In genomic region chr6:52183311-52184080, GRCm38 (mm10) we compare ENCODE assay signal across 11 mouse cellular contexts. TPM values are rescaled to one million over a fixed set of nuclear protein-coding genes. Genes with fewer than 3 reads are reported as not detected.
DNase-seq lines count a peak whose midpoint lies in the region; ATAC-seq and TF ChIP-seq lines count a peak whose summit lies in the region.
"Had no signal": no experiment of that assay in that cellular context is flagged by ENCODE, and none has a peak within 500 bp of the region (broad histone marks: within the 10 kb centered on the region; RNA-seq: fewer than 3 reads in every experiment).

No protein-coding gene starts in this region.

- no peak for TF ChIP-seq CTCF in lung, embryonic 14.5 days (IDR thresholded peaks at IDR 0.05; ENCODE audit: low read depth)
- no peak for TF ChIP-seq CTCF in lung, postnatal 0 days (IDR thresholded peaks at IDR 0.05)
- TF ChIP-seq CTCF in intestine, postnatal 0 days (IDR thresholded peaks at IDR 0.05; ENCODE audit: low read depth), result no peak
- TF ChIP-seq CTCF in stomach, postnatal 0 days (IDR thresholded peaks at IDR 0.05; ENCODE audit: low read depth), result no peak

- intact Hi-C loops in gastrocnemius, postnatal 36 days (cut with DNase I), result no loop called here

- WGBS in lung, embryonic 14.5 days, result 16% methylated on average over 10 of the region's 10 CpGs
- WGBS in lung, postnatal 0 days, result 27% methylated on average over 10 of the region's 10 CpGs
- 19% methylated on average over 10 of the region's 10 CpGs for WGBS in intestine, postnatal 0 days
- 18% methylated on average over 10 of the region's 10 CpGs for WGBS in limb, embryonic 11.5 days
- WGBS in stomach, postnatal 0 days, result 20% methylated on average over 10 of the region's 10 CpGs

- no peak for TF ChIP-seq EP300 in lung, postnatal 0 days (IDR thresholded peaks at IDR 0.05)
- no peak for TF ChIP-seq EP300 in stomach, postnatal 0 days (optimal IDR thresholded peaks at IDR 0.05)

- no peaks in the 10 kb centered on the region; the same call in 1 of the 2 replicates for H3K36me3 ChIP-seq in lung, embryonic 14.5 days (ENCODE audit: insufficient read depth)
- no peaks in the 10 kb centered on the region for H3K36me3 ChIP-seq in lung, postnatal 0 days (ENCODE audit: insufficient read depth, low read length)
- H3K36me3 ChIP-seq in intestine, postnatal 0 days (ENCODE audit: control insufficient read depth, insufficient read depth), result no peaks in the 10 kb centered on the region
- no peaks in the 10 kb centered on the region for H3K36me3 ChIP-seq in limb, embryonic 11.5 days (ENCODE audit: control insufficient read depth, insufficient read depth, low read length)
- H3K36me3 ChIP-seq in stomach, postnatal 0 days (ENCODE audit: control insufficient read depth, insufficient read depth, low read length), result no peaks in the 10 kb centered on the region
- H3K36me3 ChIP-seq: embryonic facial prominence, embryonic 10.5 days had no signal

- H3K4me3 ChIP-seq in lung, embryonic 14.5 days (ENCODE audit: low read depth, low read length), result no peak overlapping the region
- H3K4me3 ChIP-seq in lung, postnatal 0 days (ENCODE audit: low read depth, low read length), result no peak overlapping the region
- H3K4me3 ChIP-seq in intestine, postnatal 0 days (ENCODE audit: low read depth, low read length), result 0 out of 2 replicates have a peak overlapping the region, but pooled peaks have one; percentile 13
- no peak overlapping the region for H3K4me3 ChIP-seq in limb, embryonic 11.5 days (ENCODE audit: low read depth, low read length)
- no peak overlapping the region for H3K4me3 ChIP-seq in stomach, postnatal 0 days (ENCODE audit: low read depth, low read length)
- H3K4me3 ChIP-seq: embryonic facial prominence, embryonic 10.5 days; left cerebral cortex, adult 2 months had no signal

- H3K4me2 ChIP-seq in lung, embryonic 14.5 days, result peak overlapping the region; percentile 29
- H3K4me2 ChIP-seq in lung, postnatal 0 days (replicated peaks; ENCODE audit: low read depth, low read length), result no peak overlapping the region
- peak overlapping the region; percentile 51 for H3K4me2 ChIP-seq in intestine, postnatal 0 days (replicated peaks; ENCODE audit: low read depth)
- 0 out of 2 replicates have a peak overlapping the region, but pooled peaks have one; percentile 4 for H3K4me2 ChIP-seq in limb, embryonic 11.5 days (ENCODE audit: low read depth, severe bottlenecking)
- peak overlapping the region; percentile 23; the same call in 1 of the 2 replicates for H3K4me2 ChIP-seq in stomach, postnatal 0 days (replicated peaks; ENCODE audit: low read depth)

- H3K27me3 ChIP-seq in lung, embryonic 14.5 days (ENCODE audit: insufficient read depth, low read length), result peaks cover 32% of the 10 kb centered on the region
- H3K27me3 ChIP-seq in lung, postnatal 0 days (replicated peaks; ENCODE audit: insufficient read depth, low read length), result peaks cover 22% of the 10 kb centered on the region
- H3K27me3 ChIP-seq in intestine, postnatal 0 days (replicated peaks; ENCODE audit: control insufficient read depth, insufficient read depth, low read length), result 0 out of 2 replicates have a peak, but pooled peaks cover 9% of the 10 kb centered on the region
- peaks cover 15% of the 10 kb centered on the region for H3K27me3 ChIP-seq in limb, embryonic 11.5 days (ENCODE audit: control insufficient read depth, insufficient read depth, low read length)
- peaks cover 2% of the 10 kb centered on the region; the same call in 1 of the 2 replicates for H3K27me3 ChIP-seq in stomach, postnatal 0 days (ENCODE audit: control insufficient read depth, insufficient read depth, low read length)

- H3K9me3 ChIP-seq in lung, embryonic 14.5 days (ENCODE audit: low read depth, low read length), result no peaks in the 10 kb centered on the region
- no peaks in the 10 kb centered on the region for H3K9me3 ChIP-seq in lung, postnatal 0 days (ENCODE audit: low read length)
- no peaks in the 10 kb centered on the region for H3K9me3 ChIP-seq in intestine, postnatal 0 days (ENCODE audit: control insufficient read depth)
- H3K9me3 ChIP-seq in limb, embryonic 11.5 days (ENCODE audit: control insufficient read depth, low read length), result no peaks in the 10 kb centered on the region
- H3K9me3 ChIP-seq in stomach, postnatal 0 days (ENCODE audit: control insufficient read depth, low read length), result no peaks in the 10 kb centered on the region
- H3K9me3 ChIP-seq: embryonic facial prominence, embryonic 10.5 days had no signal

- H3K4me1 ChIP-seq in lung, embryonic 14.5 days (ENCODE audit: insufficient read depth), result peaks cover 41% of the 10 kb centered on the region
- H3K4me1 ChIP-seq in lung, postnatal 0 days (ENCODE audit: insufficient read depth, low read depth, low read length), result 0 out of 2 replicates have a peak, but pooled peaks cover 6% of the 10 kb centered on the region
- H3K4me1 ChIP-seq in intestine, postnatal 0 days (replicated peaks; ENCODE audit: control insufficient read depth, insufficient read depth, low read length), result 0 out of 2 replicates have a peak, but pooled peaks cover 3% of the 10 kb centered on the region
- H3K4me1 ChIP-seq in limb, embryonic 11.5 days (ENCODE audit: control insufficient read depth, insufficient read depth, low read length), result peaks cover 65% of the 10 kb centered on the region
- H3K4me1 ChIP-seq in stomach, postnatal 0 days (replicated peaks; ENCODE audit: control insufficient read depth, insufficient read depth), result peaks cover 3% of the 10 kb centered on the region; the same call in 1 of the 2 replicates
- H3K4me1 ChIP-seq: embryonic facial prominence, embryonic 10.5 days had no signal

- DNase-seq in lung, embryonic 14.5 days, result no peak
- no peak for DNase-seq in lung, postnatal 0 days (ENCODE audit: low spot score)
- no peak for DNase-seq in limb, embryonic 11.5 days (ENCODE audit: low spot score)
- no peak for DNase-seq in stomach, postnatal 0 days (ENCODE audit: low spot score)
- DNase-seq in cerebellum, adult 11-12 months, result no peak
- no peak for DNase-seq in gastrocnemius, postnatal 36 days
- DNase-seq in gastrocnemius, adult 8-10 months (ENCODE audit: low spot score in 2 of 2), result no peak

- H3K9ac ChIP-seq in lung, embryonic 14.5 days, result peak overlapping the region; percentile 24; the same call in 1 of the 2 replicates
- H3K9ac ChIP-seq in lung, postnatal 0 days (replicated peaks; ENCODE audit: low read depth), result no peak overlapping the region
- no peak overlapping the region for H3K9ac ChIP-seq in intestine, postnatal 0 days (ENCODE audit: low read depth, low read length)
- no peak overlapping the region for H3K9ac ChIP-seq in limb, embryonic 11.5 days (ENCODE audit: low read length)
- H3K9ac ChIP-seq in stomach, postnatal 0 days (ENCODE audit: low read length), result no peak overlapping the region

- peak overlapping the region; percentile 77 for H3K27ac ChIP-seq in lung, embryonic 14.5 days (ENCODE audit: low read depth)
- no peak overlapping the region for H3K27ac ChIP-seq in lung, postnatal 0 days (ENCODE audit: low read length)
- H3K27ac ChIP-seq in intestine, postnatal 0 days (ENCODE audit: low read depth, low read length), result peak overlapping the region; percentile 24; the same call in 1 of the 2 replicates
- H3K27ac ChIP-seq in limb, embryonic 11.5 days (replicated peaks; ENCODE audit: low read depth, low read length), result peak overlapping the region; percentile 69
- peak overlapping the region; percentile 75 for H3K27ac ChIP-seq in stomach, postnatal 0 days (replicated peaks)
- H3K27ac ChIP-seq: embryonic facial prominence, embryonic 10.5 days; left cerebral cortex, adult 2 months had no signal

- ATAC-seq in lung, embryonic 14.5 days (ENCODE audit: insufficient read depth), result no peak
- ATAC-seq in lung, postnatal 0 days, result no peak
- ATAC-seq in intestine, postnatal 0 days, result peak; percentile 51
- no peak for ATAC-seq in limb, embryonic 11.5 days (ENCODE audit: insufficient number of reproducible peaks, low FRiP score, low TSS enrichment, low read depth)
- ATAC-seq in stomach, postnatal 0 days (ENCODE audit: low FRiP score, low TSS enrichment), result no peak

RNA-seq across cellular contexts. Expression of gene 5730596B20Rik, which starts 6.2 kb away (rescaled TPM):
- polyA plus RNA-seq in lung, embryonic 14.5 days (2014; fragmentation: Nextera tagmentation; extraction: Ambion mirVana), result 2.3 and 2.6 TPM in 2 replicates
- polyA plus RNA-seq in lung, postnatal 0 days (2015; fragmentation: Nextera tagmentation; extraction: Ambion mirVana), result 1.5 and 1.6 TPM in 2 replicates
- polyA plus RNA-seq in intestine, postnatal 0 days (2015; fragmentation: Nextera tagmentation; extraction: Ambion mirVana), result 0.61 and 0.97 TPM in 2 replicates
- polyA plus RNA-seq in limb, embryonic 11.5 days (2014; fragmentation: Nextera tagmentation; extraction: Ambion mirVana), result 0.99 and 1.4 TPM in 2 replicates
- 0.90 and 0.99 TPM in 2 replicates for polyA plus RNA-seq in stomach, postnatal 0 days (2015; fragmentation: Nextera tagmentation; extraction: Ambion mirVana)
- not detected for total RNA-seq in gastrocnemius, postnatal 36 days (2021)
- total RNA-seq in gastrocnemius, adult 8-10 months (2022), result under 1 TPM in 1 of 4 experiments, not detected in 3; 0.13 TPM
- total RNA-seq: left cerebral cortex, adult 2 months had no signal

RNA-seq across cellular contexts. Expression of gene Hoxa4, which starts 8.1 kb away (rescaled TPM):
- 7.0 and 7.7 TPM in 2 replicates for polyA plus RNA-seq in lung, embryonic 14.5 days (2014; fragmentation: Nextera tagmentation; extraction: Ambion mirVana)
- 3.7 and 3.9 TPM in 2 replicates for polyA plus RNA-seq in lung, postnatal 0 days (2015; fragmentation: Nextera tagmentation; extraction: Ambion mirVana)
- 3.6 and 4.5 TPM in 2 replicates for polyA plus RNA-seq in intestine, postnatal 0 days (2015; fragmentation: Nextera tagmentation; extraction: Ambion mirVana)
- 1.0 and 1.3 TPM in 2 replicates for polyA plus RNA-seq in limb, embryonic 11.5 days (2014; fragmentation: Nextera tagmentation; extraction: Ambion mirVana)
- 2.5 and 2.6 TPM in 2 replicates for polyA plus RNA-seq in stomach, postnatal 0 days (2015; fragmentation: Nextera tagmentation; extraction: Ambion mirVana)
- total RNA-seq in gastrocnemius, postnatal 36 days (2021), result 1 to 10 TPM; 2.0 TPM
- 1 to 10 TPM; 1.8 to 2.8 (median 2.1) TPM for total RNA-seq in gastrocnemius, adult 8-10 months (2022)
- total RNA-seq: left cerebral cortex, adult 2 months had no signal
- polyA plus RNA-seq: embryonic facial prominence, embryonic 10.5 days; heart, embryonic 16.5 days had no signal

RNA-seq across cellular contexts. Expression of gene Hoxa2, which starts 18.9 kb away (rescaled TPM):
- polyA plus RNA-seq in lung, embryonic 14.5 days (2014; fragmentation: Nextera tagmentation; extraction: Ambion mirVana), result 14.4 and 15.2 TPM in 2 replicates
- 7.2 and 8.2 TPM in 2 replicates for polyA plus RNA-seq in lung, postnatal 0 days (2015; fragmentation: Nextera tagmentation; extraction: Ambion mirVana)
- 3.3 TPM in 2 replicates for polyA plus RNA-seq in intestine, postnatal 0 days (2015; fragmentation: Nextera tagmentation; extraction: Ambion mirVana)
- polyA plus RNA-seq in limb, embryonic 11.5 days (2014; fragmentation: Nextera tagmentation; extraction: Ambion mirVana), result 2.8 and 3.0 TPM in 2 replicates
- 5.1 and 5.3 TPM in 2 replicates for polyA plus RNA-seq in stomach, postnatal 0 days (2015; fragmentation: Nextera tagmentation; extraction: Ambion mirVana)
- total RNA-seq in gastrocnemius, postnatal 36 days (2021), result under 1 TPM in 1 of 2 experiments, not detected in 1; 0.22 TPM
- under 1 TPM; 0.19 to 0.65 (median 0.58) TPM for total RNA-seq in gastrocnemius, adult 8-10 months (2022)
- total RNA-seq: left cerebral cortex, adult 2 months had no signal

RNA-seq across cellular contexts. Expression of gene Hoxa5, which starts 20.9 kb away (rescaled TPM):
- 58.3 and 58.5 TPM in 2 replicates for polyA plus RNA-seq in lung, embryonic 14.5 days (2014; fragmentation: Nextera tagmentation; extraction: Ambion mirVana)
- 39.7 and 40.3 TPM in 2 replicates for polyA plus RNA-seq in lung, postnatal 0 days (2015; fragmentation: Nextera tagmentation; extraction: Ambion mirVana)
- 14.8 and 15.3 TPM in 2 replicates for polyA plus RNA-seq in intestine, postnatal 0 days (2015; fragmentation: Nextera tagmentation; extraction: Ambion mirVana)
- polyA plus RNA-seq in limb, embryonic 11.5 days (2014; fragmentation: Nextera tagmentation; extraction: Ambion mirVana), result 11.0 and 11.3 TPM in 2 replicates
- polyA plus RNA-seq in stomach, postnatal 0 days (2015; fragmentation: Nextera tagmentation; extraction: Ambion mirVana), result 8.4 and 8.9 TPM in 2 replicates
- total RNA-seq in gastrocnemius, postnatal 36 days (2021), result 1 to 10 TPM; 1.6 to 2.0 TPM
- total RNA-seq in gastrocnemius, adult 8-10 months (2022), result 1 to 10 TPM; 1.2 to 1.9 (median 1.5) TPM
- total RNA-seq: left cerebral cortex, adult 2 months had no signal
- polyA plus RNA-seq: embryonic facial prominence, embryonic 10.5 days had no signal

RNA-seq across cellular contexts. Expression of gene Hoxa6, which starts 25.0 kb away (rescaled TPM):
- polyA plus RNA-seq in lung, embryonic 14.5 days (2014; fragmentation: Nextera tagmentation; extraction: Ambion mirVana), result 4.0 and 5.1 TPM in 2 replicates
- polyA plus RNA-seq in lung, postnatal 0 days (2015; fragmentation: Nextera tagmentation; extraction: Ambion mirVana), result 0.95 and 1.1 TPM in 2 replicates
- 0.76 and 0.81 TPM in 2 replicates for polyA plus RNA-seq in intestine, postnatal 0 days (2015; fragmentation: Nextera tagmentation; extraction: Ambion mirVana)
- polyA plus RNA-seq in limb, embryonic 11.5 days (2014; fragmentation: Nextera tagmentation; extraction: Ambion mirVana), result 3.5 and 4.6 TPM in 2 replicates
- polyA plus RNA-seq in stomach, postnatal 0 days (2015; fragmentation: Nextera tagmentation; extraction: Ambion mirVana), result 0.33 and 0.80 TPM in 2 replicates
- 1 to 10 TPM; 1.3 to 1.8 TPM for total RNA-seq in gastrocnemius, postnatal 36 days (2021)
- total RNA-seq in gastrocnemius, adult 8-10 months (2022), result 1 to 10 TPM in 2 of 4 experiments, under 1 TPM in 2; 0.45 to 2.3 (median 1.2) TPM
- total RNA-seq: left cerebral cortex, adult 2 months had no signal
- polyA plus RNA-seq: embryonic facial prominence, embryonic 10.5 days; heart, embryonic 16.5 days had no signal
